Mouse (Mus musculus) heart, adult 18-20 months (tissue): Measurements from ENCODE around the gene Piezo1. TPM values are rescaled to one million over a fixed set of nuclear protein-coding genes. Genes with fewer than 3 reads are reported as not detected.

Experiments
- microRNA-seq, 2 experiments: library from miRNA; unstranded; fragments of <30 nt; microRNA quantifications; one replicate each; pipeline ENCODE4 v1.2.0; 2022
- total RNA-seq, 2 experiments: library from RNA; stranded (reverse); gene quantifications; 2 replicates each; pipeline ENCODE4 v1.2.3; 2021

Piezo1 gene
- total RNA-seq, 2 experiments from 2014 or later, result 11.4 to 13.3 TPM

Small RNAs within 50 kb of the gene (microRNA-seq; reads per million reads assigned to microRNA genes)
- 0 reads per million in 2 experiments for gene Gm24366

Other genes starting within 250 kb of the Piezo1 start
- gene Trhr2, start 190.6 kb downstream of the Piezo1 start, total RNA-seq, result not detected
- gene Zc3h18, start 174.7 kb downstream of the Piezo1 start, total RNA-seq, result 10 to 100 TPM; 20.9 to 24.5 TPM
- not detected for gene Il17c, start 129.3 kb downstream of the Piezo1 start, total RNA-seq
- 10 to 100 TPM; 48.8 to 51.3 TPM for gene Cyba, start 118.4 kb downstream of the Piezo1 start, total RNA-seq
- 1 to 10 TPM; 3.9 to 5.0 TPM for gene Mvd, start 107.9 kb downstream of the Piezo1 start, total RNA-seq
- 1 to 10 TPM; 2.2 to 4.4 TPM for gene Snai3, start 90.6 kb downstream of the Piezo1 start, total RNA-seq
- gene Rnf166, start 75.3 kb downstream of the Piezo1 start, total RNA-seq, result 10 to 100 TPM; 42.1 to 51.7 TPM
- gene Ctu2, start 75.2 kb downstream of the Piezo1 start, total RNA-seq, result 1 to 10 TPM; 5.8 to 8.0 TPM
- gene Cdt1, start 16.7 kb upstream of the Piezo1 start, total RNA-seq, result 1 to 10 TPM; 2.5 to 2.8 TPM
- gene Aprt, start 25.6 kb upstream of the Piezo1 start, total RNA-seq, result 10 to 100 TPM; 40.8 to 42.7 TPM
- 1 to 10 TPM; 3.6 to 4.0 TPM for gene Galns, start 60.1 kb upstream of the Piezo1 start, total RNA-seq
- 10 to 100 TPM; 62.0 to 69.1 TPM for gene Trappc2l, start 60.3 kb upstream of the Piezo1 start, total RNA-seq
- not detected for gene Pabpn1l, start 71.4 kb upstream of the Piezo1 start, total RNA-seq
- 10 to 100 TPM; 18.7 to 20.4 TPM for gene Cbfa2t3, start 147.8 kb upstream of the Piezo1 start, total RNA-seq
- 10 to 100 TPM; 32.3 to 35.1 TPM for gene Acsf3, start 224.2 kb upstream of the Piezo1 start, total RNA-seq